Mouse (Mus musculus) gonadal fat pad, adult 2 months (tissue): Measurements from ENCODE around the gene Draxin. TPM values are rescaled to one million over a fixed set of nuclear protein-coding genes. Genes with fewer than 3 reads are reported as not detected.

Source experiments
- DNase-seq: peaks from one replicate; pipeline ENCODE4 v3.0.0-alpha.2; 2012; ENCODE audit warnings: low read depth
- polyA plus RNA-seq: library from polyadenylated mRNA; depleted of rRNA; stranded (reverse); fragments of >200 nt; gene quantifications from 2 replicates; pipeline ENCODE4 v1.2.3, GENCODE M21; 2012

Draxin gene
- polyA plus RNA-seq, 1 experiment: 0.04 TPM

GRCm38 (mm10) chr4:148083176-148083899 lies 47.2 kb downstream of the Draxin start:
- DNase-seq: no peak

DNA sequence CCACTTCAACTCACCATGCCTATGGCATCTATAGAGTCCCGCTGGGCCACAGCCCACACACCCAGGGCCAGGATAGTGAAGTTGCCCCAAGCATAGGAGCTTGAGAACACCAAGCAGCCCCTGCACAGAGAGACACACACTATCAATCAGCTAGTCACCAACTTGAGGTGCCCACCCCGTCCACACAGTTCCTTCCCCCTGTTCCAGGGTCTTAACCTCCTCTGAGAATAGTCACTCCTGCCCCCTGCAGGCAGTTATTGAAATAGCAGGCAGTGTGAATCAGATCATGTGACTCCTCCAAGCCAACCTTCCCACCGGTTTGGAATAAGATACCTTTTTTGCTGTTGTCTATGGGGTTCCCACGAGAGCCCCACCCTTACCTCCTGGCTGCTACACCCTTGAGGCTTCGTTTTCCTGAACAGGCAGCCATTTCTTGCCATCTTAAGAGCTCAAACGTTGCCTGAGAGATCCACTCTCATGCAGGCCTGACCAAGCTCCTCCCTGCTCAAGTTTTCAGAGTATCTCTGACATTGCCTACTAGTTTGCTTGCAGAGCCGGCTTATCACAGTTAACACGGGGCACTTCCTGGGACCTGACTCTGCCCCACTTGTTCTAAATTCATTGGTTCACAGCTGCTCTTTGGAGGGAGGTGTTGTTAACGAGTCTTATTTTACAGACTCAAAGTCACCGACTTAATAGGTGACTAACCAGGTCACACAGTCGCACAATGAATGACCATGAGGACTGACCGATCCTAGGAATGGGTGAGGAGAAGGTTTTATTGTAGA lies 48.0 kb downstream of the Draxin start:
- no peak for DNase-seq

DNA sequence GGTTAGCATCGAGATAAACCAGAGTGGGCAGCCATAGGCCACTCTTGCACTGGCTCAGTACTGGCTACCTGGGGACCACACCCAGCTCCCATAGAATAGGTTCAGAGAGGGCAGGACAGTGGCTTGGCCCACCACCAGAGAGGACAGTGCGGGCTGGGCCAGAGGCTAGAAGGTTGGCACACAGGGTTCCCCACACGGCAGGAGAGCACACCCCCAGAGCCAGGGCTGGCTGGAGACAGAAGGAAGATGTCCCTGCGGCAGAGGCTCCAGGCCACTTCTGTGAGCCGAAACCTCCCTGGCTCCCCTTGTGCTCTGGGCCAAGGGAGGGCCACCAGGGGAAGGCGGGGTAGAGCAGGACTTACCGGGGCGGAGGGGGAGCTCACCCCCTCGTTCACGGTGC lies 49.3 kb downstream of the Draxin start:
- no peak for DNase-seq

- DNase-seq: no peak
Observed at GRCm38 (mm10) chr4:148080597-148080973, 49.9 kb downstream of the Draxin start.

- DNase-seq: no peak
Observed at GRCm38 (mm10) chr4:148079944-148080596, 50.4 kb downstream of the Draxin start.

- DNase-seq: no peak
Observed at GRCm38 (mm10) chr4:148079212-148079611, 51.3 kb downstream of the Draxin start.

DNA sequence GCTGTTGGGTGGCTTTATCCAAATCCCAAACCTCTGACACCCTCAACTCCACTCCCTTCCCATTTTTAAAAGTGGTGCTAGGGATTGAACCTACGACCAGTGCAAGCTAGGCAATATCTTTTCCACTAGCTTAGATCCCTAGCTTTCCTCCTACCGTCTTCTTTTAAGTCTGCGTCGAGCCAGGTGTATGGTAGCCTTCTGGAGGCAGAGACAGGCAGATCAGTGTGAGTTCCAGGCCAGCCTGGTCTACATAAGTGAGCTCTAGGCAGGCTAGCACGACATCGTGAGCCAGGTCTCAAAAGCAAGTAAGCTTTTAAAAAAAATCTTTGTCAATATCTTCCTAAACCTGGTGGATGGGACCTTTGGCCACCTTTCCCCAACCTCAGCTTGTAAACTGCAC lies 54.6 kb downstream of the Draxin start:
- no peak for DNase-seq

- no peak for DNase-seq
Observed at GRCm38 (mm10) chr4:148075259-148075658, 55.2 kb downstream of the Draxin start.

- DNase-seq: no peak
Observed at GRCm38 (mm10) chr4:148074521-148075189, 55.8 kb downstream of the Draxin start.

DNA sequence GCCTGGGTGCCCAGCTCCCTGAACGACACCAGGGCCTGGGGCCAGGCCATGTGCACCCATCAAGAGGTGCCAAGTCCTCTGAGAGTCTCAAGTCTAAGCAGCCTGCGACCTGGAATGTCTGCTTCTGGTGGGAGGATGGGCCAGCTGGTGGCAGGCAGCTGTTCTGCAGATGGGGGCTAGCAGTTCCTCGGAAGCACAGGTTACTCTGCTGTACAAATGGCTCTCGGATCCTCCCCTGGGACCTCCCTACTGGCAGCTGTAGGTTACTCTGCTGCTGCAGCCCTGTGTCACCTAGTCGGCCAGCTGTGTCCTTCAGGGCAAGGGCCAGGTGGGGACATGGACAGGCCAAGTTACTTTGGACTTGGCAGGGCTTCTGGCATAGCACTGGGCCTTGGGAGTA lies 59.0 kb downstream of the Draxin start:
- no peak for DNase-seq

DNA sequence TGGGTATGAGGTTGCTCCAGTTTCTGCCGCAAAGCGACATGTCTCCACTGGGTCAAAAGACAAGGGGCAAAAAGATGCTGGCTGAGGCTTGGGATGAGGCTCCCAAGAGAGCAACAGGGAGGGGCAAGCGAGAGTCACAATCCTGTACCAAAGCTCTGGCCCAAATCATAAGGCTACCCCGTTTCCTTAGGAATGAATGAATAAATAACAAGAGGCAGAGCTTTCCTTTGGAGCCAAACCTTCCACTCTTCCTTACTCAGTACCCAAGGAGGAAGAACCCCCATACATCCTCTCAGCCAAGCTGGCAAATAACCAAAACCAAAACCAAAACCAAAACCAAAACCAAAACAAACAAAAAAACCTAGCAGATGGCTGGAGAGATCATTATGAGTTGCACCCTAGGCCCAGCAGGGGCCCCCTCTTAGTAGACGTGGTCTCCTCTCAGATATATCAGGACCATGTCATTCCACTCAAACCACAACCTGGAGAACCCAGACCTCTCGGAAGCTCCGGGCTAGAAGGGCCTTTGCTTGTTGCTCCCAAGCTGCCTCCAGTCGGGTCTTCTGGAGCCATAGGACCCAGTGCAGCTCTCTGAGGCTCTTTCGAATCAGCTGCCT lies 60.8 kb downstream of the Draxin start:
- no peak for DNase-seq

DNA sequence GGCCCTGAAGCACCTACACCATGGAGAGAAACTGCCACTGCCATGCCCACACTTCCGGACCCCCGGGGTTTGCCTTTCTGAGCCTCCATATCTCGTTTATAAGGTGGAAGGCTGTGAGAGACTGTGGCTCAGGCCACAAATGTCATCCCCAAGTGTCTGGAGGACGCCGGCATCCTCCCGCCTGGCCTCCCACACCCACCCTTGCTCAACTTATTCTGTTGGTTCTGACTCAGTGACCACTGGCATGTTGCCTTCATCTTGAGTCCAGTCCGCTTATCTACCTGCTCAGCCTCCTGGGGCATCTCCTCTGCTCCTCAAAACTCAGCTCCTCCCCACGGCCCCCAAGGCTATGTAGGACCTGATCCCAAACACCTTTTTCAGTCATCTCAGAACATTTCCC lies 63.2 kb downstream of the Draxin start:
- DNase-seq: no peak

- DNase-seq: no peak
Observed at GRCm38 (mm10) chr4:148066401-148066744, 64.1 kb downstream of the Draxin start.

- no peak for DNase-seq
Observed at GRCm38 (mm10) chr4:148065702-148066400, 64.6 kb downstream of the Draxin start.

DNA sequence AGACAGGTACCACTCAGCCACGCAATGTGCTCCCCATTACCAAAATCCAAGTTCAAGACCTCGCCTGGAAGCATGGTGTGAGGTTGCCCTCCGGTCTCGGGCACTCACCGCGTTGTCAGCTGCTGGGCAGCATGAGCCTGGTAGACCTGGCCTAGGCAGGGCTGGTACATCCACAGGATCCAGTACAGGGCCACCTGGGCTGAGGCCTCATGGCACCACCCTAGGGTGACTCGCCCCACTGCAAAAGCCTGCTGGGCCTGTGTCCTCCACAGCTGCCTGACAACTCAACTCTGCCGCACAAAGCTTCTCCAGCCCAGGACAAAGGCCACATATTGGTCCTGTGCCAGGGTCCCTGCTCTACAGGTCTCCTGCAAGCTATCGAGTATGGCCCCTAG lies 69.4 kb downstream of the Draxin start:
- no peak for DNase-seq

GRCm38 (mm10) chr4:148060120-148061085 lies 70.1 kb downstream of the Draxin start:
- DNase-seq: no peak

- no peak for DNase-seq
Observed at GRCm38 (mm10) chr4:148058993-148059392, 71.5 kb downstream of the Draxin start.

DNA sequence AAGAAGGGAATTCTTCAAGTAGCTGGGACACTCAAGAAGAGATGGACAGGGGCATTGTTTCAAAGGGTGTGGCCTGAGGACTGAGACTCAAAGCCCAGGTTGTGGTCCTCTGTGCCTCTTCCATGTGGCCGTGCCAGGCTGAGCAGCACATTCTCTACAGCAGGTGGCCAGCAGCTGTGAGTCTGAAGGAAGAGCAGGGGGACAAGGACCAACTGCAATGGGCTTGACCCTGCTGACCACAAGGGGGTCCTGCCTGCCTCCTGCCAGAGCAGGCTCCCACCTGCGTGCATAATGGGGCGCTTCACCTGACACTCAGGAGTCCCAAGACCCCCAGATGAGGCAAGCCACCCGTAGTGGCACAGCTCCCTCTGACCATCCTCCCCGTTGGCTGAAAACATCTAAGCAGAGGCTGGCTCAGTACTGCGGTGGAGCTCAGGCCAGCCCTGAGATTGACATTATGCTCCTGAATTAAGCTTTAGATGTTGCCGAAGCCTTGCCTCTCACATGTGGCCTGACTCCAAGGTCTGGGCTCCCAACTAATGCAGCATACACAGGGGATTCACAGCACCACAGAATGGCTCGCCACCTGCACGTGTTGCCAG lies 72.2 kb downstream of the Draxin start:
- no peak for DNase-seq

GRCm38 (mm10) chr4:148057661-148058209 lies 72.8 kb downstream of the Draxin start:
- no peak for DNase-seq
